Mouse (Mus musculus) lung, embryonic 16.5 days (tissue): Measurements from ENCODE around the gene Sertad2. TPM values are rescaled to one million over a fixed set of nuclear protein-coding genes. Genes with fewer than 3 reads are reported as not detected.

Experiments
- ATAC-seq: fragments of 200-750 bp; cut with Nextera tagmentation; 2 replicates; pipeline ENCODE4 v1.8.0; 2017; ENCODE audit warnings: low read depth, mild to moderate bottlenecking, moderate library complexity
- H3K27ac ChIP-seq: fragments of 300-500 bp; sonication (generic); 2 replicates; pipeline ENCODE4 v1.5.1; 2014; ENCODE audit warnings: mild to moderate bottlenecking, control low read depth, low read length
- H3K27me3 ChIP-seq: fragments of 300-500 bp; sonication (generic); 2 replicates; pipeline ENCODE4 v1.6.1; 2014; ENCODE audit warnings: low read depth, low read length, mixed read lengths; ENCODE audit not compliant: control insufficient read depth, insufficient read depth
- H3K36me3 ChIP-seq: fragments of 300-500 bp; sonication (generic); 2 replicates; pipeline ENCODE4 v1.6.1; 2014; ENCODE audit warnings: low read length; ENCODE audit not compliant: control insufficient read depth, insufficient read depth
- H3K4me1 ChIP-seq: fragments of 300-500 bp; sonication (generic); replicated peaks from 2 replicates; pipeline ENCODE4 v1.6.1; 2014; ENCODE audit warnings: low read length, mixed read lengths; ENCODE audit not compliant: control insufficient read depth, insufficient read depth
- H3K4me2 ChIP-seq: fragments of 300-500 bp; sonication (generic); 2 replicates; pipeline ENCODE4 v1.6.1; 2014; ENCODE audit warnings: low read depth, low read length, control low read depth
- H3K4me3 ChIP-seq: fragments of 300-500 bp; sonication (generic); 2 replicates; pipeline ENCODE4 v1.5.1; 2014; ENCODE audit warnings: mild to moderate bottlenecking, low read length, control low read depth
- H3K9ac ChIP-seq: fragments of 300-500 bp; sonication (generic); 2 replicates; pipeline ENCODE4 v1.6.1; 2014; ENCODE audit warnings: low read length, control low read depth
- H3K9me3 ChIP-seq: fragments of 300-500 bp; sonication (generic); 2 replicates; pipeline ENCODE4 v1.6.1; 2016; ENCODE audit warnings: low read length; ENCODE audit not compliant: control insufficient read depth
- WGBS: fragments of 180-500 bp; shearing (Covaris S2); extraction: QIAGEN DNeasy Blood & Tissue Kit; methylation state at CpG from one replicate; pipeline ENCODE4 v1.1.7; 2014; 5-methylcytosine and 5-hydroxymethylcytosine counted together
- polyA plus RNA-seq: library from polyadenylated mRNA; unstranded; fragments of >200 nt; fragmentation: Nextera tagmentation; extraction: Ambion mirVana; gene quantifications from 2 replicates; pipeline ENCODE4 v1.2.1, GENCODE M21; 2015

The Sertad2 gene
- polyA plus RNA-seq, 1 experiment from 2014 or later, result 45.0 TPM

- Histone ChIP-seq H3K27me3 (no peaks in the 10 kb centered on the region), H3K4me3 (peak overlapping the region; percentile 85), H3K4me2 (peak overlapping the region; percentile 90), H3K36me3 (no peaks in the 10 kb centered on the region), H3K9me3 (no peaks in the 10 kb centered on the region), H3K4me1 (peaks cover 6% of the 10 kb centered on the region), H3K27ac (peak overlapping the region; percentile 91), H3K9ac (peak overlapping the region; percentile 83)
- WGBS, result under 1% methylated on average over 51 of the region's 51 CpGs
- ATAC-seq, result peak; percentile 7
These were observed 534 bp downstream of the Sertad2 start for GRCm38 (mm10) chr11:20543453-20544120.

DNA sequence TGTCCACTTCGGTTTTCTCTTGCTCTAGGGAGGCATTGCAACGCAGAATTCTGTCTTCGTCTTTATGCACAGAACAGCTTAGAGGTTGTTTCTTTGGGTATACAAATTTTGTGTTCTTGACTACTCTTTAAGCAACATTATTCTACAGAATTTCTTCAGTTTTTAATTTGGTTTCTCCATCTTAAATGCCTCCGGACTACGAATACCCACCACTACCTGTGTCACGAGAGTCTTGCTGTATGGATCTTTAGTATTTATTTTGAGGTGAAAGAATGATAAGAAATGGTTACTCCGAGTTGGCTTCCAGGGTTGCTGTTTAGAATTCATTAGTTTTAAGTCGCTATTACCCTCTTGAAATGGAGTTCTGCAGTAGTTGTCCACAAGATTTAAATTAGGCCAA, 1.3 kb downstream of the Sertad2 start:
- Histone ChIP-seq H3K9me3 (no peaks in the 10 kb centered on the region), H3K9ac (peak overlapping the region; percentile 83; the same call in 1 of the 2 replicates), H3K36me3 (no peaks in the 10 kb centered on the region), H3K27me3 (no peaks in the 10 kb centered on the region), H3K4me3 (peak overlapping the region; percentile 85; the same call in 1 of the 2 replicates), H3K4me1 (peaks cover 6% of the 10 kb centered on the region), H3K4me2 (peak overlapping the region; percentile 90), H3K27ac (no peak overlapping the region)
- ATAC-seq, result no peak
- 48% methylated on average over 8 of the region's 8 CpGs for WGBS

- H3K27ac ChIP-seq, result no peak overlapping the region
- H3K4me3 ChIP-seq, result no peak overlapping the region
- no peaks in the 10 kb centered on the region for H3K9me3 ChIP-seq
- H3K36me3 ChIP-seq, result no peaks in the 10 kb centered on the region
- ATAC-seq, result no peak
- no peak overlapping the region for H3K9ac ChIP-seq
- WGBS, result 63% methylated on average over 3 of the region's 3 CpGs
- H3K27me3 ChIP-seq, result no peaks in the 10 kb centered on the region
- peaks cover 6% of the 10 kb centered on the region for H3K4me1 ChIP-seq
- H3K4me2 ChIP-seq, result no peak overlapping the region
These were observed 1.9 kb downstream of the Sertad2 start for GRCm38 (mm10) chr11:20544801-20545515.

DNA sequence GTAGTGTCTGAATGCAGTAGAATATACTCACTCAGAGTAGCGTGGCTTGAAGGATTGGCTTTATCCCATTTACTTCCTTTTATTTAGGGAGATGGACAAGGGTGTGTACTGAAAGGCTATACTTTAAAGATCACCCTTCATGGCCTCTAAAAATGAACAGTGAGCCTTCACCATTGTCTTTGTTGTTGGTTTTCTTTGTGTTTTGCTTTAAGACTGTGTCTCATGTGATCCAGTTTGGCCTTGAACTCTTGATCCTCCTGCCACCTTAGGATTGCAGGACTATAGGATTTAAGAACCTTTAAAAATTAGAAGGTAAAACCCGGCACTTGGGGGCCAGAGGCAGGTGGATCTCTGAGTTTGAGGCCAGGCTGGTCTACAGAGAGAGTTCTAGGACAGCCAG, 6.4 kb downstream of the Sertad2 start:
- Histone ChIP-seq H3K4me2 (no peak overlapping the region), H3K9me3 (no peaks in the 10 kb centered on the region), H3K9ac (no peak overlapping the region), H3K4me1 (no peaks in the 10 kb centered on the region), H3K27ac (no peak overlapping the region), H3K27me3 (no peaks in the 10 kb centered on the region), H3K4me3 (no peak overlapping the region), H3K36me3 (no peaks in the 10 kb centered on the region)
- 70% methylated on average over 2 of the region's 2 CpGs for WGBS
- no peak for ATAC-seq

DNA sequence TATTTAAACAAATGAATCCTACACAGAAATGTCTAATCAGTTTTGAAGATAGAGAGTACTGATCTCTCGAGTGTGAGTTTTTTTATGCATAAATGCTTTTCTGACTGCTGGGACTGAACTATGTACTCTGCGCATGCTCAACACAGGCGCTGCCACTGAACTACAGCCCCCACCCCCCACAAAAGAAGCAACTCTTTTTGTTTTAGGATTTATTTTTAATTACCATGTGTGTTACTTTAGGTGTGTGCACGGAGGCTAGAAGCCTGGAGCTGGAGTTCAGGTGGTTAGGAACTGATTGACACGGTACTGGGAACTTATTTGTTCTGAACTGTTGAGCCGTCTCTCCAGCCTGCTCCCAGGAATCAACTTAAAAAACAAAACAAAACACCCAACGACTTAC, 7.1 kb downstream of the Sertad2 start:
- Histone ChIP-seq H3K4me3 (no peak overlapping the region), H3K4me2 (no peak overlapping the region), H3K4me1 (no peaks in the 10 kb centered on the region), H3K27me3 (no peaks in the 10 kb centered on the region), H3K27ac (no peak overlapping the region), H3K36me3 (no peaks in the 10 kb centered on the region), H3K9ac (no peak overlapping the region), H3K9me3 (no peaks in the 10 kb centered on the region)
- no peak for ATAC-seq
- 72% methylated on average over 7 of the region's 7 CpGs for WGBS

GRCm38 (mm10) chr11:20552059-20552458, 9.0 kb downstream of the Sertad2 start:
- H3K9ac ChIP-seq, result no peak overlapping the region
- WGBS, result 87% methylated on average over 2 of the region's 2 CpGs
- H3K4me2 ChIP-seq, result no peak overlapping the region
- no peaks in the 10 kb centered on the region for H3K9me3 ChIP-seq
- no peak overlapping the region for H3K27ac ChIP-seq
- H3K4me1 ChIP-seq, result no peaks in the 10 kb centered on the region
- no peak overlapping the region for H3K4me3 ChIP-seq
- no peak for ATAC-seq
- no peaks in the 10 kb centered on the region for H3K27me3 ChIP-seq
- H3K36me3 ChIP-seq, result no peaks in the 10 kb centered on the region

GRCm38 (mm10) chr11:20552758-20553673, 10.0 kb downstream of the Sertad2 start:
- Histone ChIP-seq H3K4me2 (no peak overlapping the region), H3K4me1 (no peaks in the 10 kb centered on the region), H3K27ac (no peak overlapping the region), H3K27me3 (no peaks in the 10 kb centered on the region), H3K9me3 (no peaks in the 10 kb centered on the region), H3K36me3 (no peaks in the 10 kb centered on the region), H3K9ac (no peak overlapping the region), H3K4me3 (no peak overlapping the region)
- ATAC-seq, result no peak
- WGBS, result 66% methylated on average over 8 of the region's 8 CpGs

DNA sequence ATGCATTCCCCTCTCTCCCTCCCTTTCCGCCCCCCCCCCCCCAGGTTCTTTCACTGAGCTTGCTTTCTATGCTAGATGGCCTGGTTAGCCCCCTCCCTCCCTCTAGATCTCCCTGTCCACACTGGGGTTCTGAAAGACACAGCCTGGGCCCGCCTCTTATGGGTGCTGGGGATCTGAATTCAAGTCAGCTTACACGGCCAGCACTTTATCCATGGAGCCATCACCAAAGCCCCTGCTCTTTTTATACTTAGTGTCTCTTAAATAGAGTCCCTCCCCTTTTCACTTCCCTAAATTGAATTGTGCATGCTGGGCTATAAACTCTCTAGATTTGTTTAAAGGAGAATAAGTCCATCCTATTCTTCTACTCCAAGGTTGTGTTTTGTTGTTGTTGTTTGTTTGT, 12.6 kb downstream of the Sertad2 start:
- no peak overlapping the region for H3K27ac ChIP-seq
- H3K4me2 ChIP-seq, result no peak overlapping the region
- 80% methylated on average over 2 of the region's 3 CpGs for WGBS
- H3K4me3 ChIP-seq, result no peak overlapping the region
- no peak for ATAC-seq
- H3K4me1 ChIP-seq, result peaks cover 19% of the 10 kb centered on the region
- H3K9ac ChIP-seq, result no peak overlapping the region
- H3K36me3 ChIP-seq, result no peaks in the 10 kb centered on the region
- no peaks in the 10 kb centered on the region for H3K27me3 ChIP-seq
- no peaks in the 10 kb centered on the region for H3K9me3 ChIP-seq
